Mouse (Mus musculus): ENCODE results near the gene Slc25a41.
"Not testable (repeated sequence)": the region's sequence is repeated elsewhere in the genome, so short reads cannot be mapped to it uniquely, and the experiment has no call there.

Slc25a41 gene

DNA sequence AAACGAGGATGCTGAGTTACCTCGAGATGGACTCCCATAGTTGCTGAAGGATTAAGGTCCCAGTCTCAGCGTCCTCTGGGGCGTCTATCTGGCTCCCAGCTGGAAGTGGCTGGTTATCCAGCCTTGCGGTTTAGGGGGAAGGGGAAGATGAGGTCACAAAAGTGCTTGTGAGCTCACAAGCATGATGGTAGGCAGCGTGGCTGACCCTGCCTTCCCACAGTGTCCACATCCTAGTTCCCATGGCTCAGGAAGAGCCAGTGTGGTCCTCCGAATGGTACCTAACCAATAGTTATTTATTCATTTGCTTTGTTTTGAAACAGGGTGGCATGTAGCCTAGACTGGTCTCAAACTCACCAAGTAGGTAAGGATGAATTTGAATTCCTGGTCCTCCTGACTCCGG, at the start of gene Slc25a41:
Gene Slc25a41, minus strand, starts transcription at position 101 of the 400 bp plus-strand sequence.
- DNase-seq, result no peak

DNA sequence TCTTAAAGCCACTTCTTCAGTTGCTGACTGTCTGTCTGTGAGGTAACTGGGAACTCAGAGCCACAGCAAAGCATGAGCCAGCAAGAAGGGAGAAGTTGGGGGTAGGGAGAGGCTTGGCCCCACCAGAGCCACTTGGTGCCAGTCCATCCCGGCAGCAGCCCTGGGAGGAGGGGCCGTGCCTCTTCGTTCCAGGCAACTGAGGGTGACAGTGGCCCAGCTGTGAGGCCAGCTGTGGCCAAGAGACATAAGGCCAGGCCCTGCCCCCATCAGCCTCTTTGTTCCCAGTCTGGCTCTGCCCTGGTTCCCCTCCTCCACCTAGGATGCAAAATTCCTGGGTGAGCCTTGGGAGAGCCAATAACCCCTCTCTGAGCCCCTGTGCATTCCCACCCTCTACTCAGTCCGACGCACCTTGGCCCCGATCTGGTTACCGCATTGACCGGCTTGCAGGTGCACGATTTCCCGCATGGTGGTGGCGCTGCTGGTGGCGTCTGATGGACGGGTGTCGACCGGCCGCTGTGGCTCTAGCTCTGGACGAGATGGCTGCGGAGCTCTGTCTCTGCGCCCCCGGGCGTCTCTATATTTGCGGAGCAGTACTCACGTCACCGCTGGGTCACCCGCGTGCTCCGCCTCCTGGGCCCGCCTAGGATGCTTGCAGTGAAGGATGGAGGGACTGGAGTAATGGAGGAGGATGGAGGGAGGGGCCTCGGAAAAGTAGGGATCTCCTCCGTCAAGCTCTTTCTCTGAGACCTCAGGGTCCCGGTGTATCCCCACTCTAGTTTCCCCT, 45.8 kb upstream of the Slc25a41 start, which contains the start of gene Tubb4a:
Gene Tubb4a, minus strand, starts transcription at position 734 of the 784 bp plus-strand sequence.
- DNase-seq, result peak; percentile 92 to 94

DNA sequence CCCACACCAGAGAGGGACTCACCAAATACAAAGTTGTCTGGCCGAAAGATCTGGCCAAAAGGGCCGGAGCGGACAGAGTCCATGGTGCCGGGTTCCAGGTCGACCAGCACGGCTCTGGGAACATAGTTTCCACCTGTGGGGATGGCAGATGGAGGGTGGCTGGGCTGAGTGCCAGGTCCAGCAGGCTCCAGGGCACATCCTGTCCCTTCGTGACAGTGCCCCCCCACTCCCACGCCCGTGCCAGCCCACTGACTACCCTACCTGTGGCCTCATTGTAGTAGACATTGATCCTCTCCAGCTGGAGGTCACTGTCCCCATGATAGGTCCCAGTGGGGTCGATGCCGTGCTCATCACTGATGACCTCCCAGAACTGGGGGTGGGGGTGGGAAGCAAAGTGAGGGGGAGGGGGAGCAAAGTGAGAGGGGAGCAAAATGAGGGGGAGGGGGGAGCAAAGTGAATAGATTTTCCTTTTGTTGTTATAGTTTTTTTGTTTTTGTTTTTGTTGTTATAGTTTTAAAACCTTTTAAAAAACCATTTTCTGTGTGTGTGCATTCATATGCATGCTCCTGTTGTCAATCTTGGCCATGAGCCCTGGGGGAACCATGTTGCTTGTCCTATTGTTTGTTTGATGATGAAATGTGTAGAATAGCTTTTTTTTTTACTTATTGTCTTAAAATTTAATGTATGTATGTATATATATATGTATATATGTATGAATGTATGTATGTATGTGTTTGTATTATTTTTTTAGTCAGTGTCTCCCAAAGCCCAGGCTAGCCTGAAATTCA, 44.7 kb upstream of the Slc25a41 start:
- DNase-seq, result peak; percentile 96 to 97

DNA sequence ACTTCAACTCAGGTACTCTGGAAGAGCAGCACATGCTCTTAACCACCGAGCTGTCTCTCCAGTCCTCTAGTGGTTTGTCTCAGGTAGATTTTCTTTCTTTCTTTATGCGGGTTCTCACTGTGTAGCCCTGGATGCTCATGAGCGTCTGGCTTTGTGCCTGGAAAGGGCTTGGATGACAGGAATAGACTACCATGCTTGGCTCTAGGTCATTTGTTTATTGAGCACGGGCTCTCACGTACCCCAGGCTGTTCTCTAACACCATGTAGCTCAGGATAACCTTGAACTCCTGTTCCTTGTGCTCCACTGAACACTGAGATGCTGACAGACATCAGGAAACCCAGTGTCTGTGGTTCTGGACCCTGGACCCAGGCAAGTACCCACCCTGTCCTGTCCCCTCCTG, 41.0 kb upstream of the Slc25a41 start:
- DNase-seq, result peak; percentile 72 to 73

DNA sequence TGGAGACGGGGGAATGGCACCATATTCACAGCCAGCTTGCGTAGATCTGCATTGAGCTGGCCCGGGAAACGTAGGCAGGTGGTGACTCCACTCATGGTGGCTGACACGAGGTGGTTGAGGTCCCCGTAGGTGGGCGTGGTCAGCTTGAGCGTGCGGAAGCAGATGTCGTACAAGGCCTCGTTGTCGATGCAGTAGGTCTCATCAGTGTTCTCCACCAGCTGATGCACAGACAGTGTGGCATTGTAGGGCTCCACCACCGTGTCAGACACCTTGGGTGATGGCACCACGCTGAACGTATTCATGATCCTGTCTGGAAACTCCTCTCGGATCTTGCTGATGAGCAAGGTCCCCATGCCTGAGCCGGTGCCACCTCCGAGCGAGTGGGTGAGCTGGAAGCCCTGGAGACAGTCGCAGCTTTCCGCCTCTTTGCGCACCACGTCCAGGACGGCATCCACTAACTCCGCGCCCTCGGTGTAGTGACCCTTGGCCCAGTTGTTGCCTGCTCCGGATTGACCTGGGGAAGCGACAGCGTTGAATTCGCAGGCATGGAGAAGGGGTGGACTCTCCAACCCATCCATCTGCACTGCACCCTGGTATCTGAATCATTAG, 39.9 kb upstream of the Slc25a41 start:
- DNase-seq, result no peak

DNA sequence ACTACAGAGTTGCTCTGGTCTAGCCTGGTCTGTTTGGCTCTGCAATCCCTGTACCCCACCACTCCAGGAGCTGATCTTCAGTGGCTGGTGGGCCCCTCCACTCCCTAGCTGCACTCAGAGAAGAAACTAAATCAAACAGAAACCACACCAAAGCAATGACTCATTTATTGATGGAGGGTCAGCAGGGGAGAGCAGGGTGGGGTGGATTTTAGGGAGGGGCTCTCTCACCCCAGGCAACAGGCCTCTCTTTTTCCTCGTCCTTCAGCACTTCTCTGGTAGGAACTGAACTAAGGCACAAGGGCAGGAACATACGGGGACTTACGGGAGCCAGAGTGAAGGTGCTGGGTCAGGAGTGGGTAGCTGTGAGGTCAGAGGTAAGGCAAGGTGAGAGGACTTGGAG, 38.5 kb upstream of the Slc25a41 start:
- DNase-seq, result no peak

DNA sequence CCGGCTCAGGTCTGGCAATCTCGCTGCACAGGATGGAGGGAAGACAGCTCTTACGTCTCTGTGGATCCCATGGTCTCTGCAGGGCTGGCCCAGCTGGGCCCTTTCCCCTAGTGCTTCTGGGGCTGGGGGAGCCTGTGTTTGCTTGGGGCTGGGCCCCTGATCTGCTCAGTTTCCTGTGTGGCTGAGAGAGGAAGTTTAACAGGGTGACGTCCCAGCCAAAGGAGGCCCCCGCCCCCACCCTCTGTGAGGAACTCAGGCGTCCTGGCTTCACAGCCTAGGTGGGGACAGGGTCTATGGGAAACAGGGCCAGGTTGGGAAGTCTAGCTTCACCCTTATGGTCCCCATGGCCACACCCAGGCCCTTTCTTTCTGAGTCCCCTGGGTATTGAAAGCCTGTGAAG, 36.9 kb upstream of the Slc25a41 start, which contains the start of gene Dennd1c:
Gene Dennd1c, minus strand, starts transcription at position 179 of the 400 bp plus-strand sequence.
- DNase-seq, result no peak

DNA sequence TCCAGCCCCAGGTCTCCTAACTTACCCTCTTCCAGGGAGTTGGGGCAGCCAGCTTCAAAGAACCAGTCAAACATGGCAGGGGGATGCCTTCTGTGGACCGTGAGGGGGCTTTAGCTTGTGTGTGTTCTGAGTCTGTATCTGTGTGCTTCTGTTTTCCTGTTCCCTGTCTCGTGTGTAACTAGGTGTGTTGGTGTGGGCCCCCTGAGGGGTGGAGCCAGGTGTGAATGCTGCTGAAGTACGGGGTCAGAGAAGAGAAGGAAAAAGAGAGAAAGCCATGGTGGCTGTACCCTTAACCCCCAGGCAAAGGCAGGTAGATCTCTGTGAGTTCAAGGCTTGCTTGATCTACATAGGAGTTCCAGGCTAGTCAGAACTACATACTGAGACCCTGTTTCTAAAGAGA, 35.5 kb upstream of the Slc25a41 start:
- no peak for DNase-seq

DNA sequence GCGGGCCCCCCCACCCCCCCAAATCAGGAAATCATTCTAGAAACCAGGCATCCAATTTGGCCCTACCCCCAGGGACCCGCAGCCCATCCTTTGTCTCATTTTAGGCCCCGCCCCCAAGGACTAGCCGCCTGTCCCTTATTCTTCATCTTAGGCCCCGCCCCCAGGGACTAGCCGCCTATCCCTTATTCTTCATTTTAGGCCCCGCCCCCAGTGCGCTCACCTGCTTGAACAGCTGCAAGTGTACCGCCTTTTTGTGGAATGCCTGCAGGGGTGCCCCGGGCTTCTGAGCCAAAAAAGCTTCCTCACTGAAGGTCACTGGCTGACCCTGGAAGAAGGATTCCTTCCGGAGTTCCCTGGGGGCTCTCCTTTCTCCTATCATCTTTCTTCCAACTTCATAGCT, 29.2 kb upstream of the Slc25a41 start:
- no peak for DNase-seq

DNA sequence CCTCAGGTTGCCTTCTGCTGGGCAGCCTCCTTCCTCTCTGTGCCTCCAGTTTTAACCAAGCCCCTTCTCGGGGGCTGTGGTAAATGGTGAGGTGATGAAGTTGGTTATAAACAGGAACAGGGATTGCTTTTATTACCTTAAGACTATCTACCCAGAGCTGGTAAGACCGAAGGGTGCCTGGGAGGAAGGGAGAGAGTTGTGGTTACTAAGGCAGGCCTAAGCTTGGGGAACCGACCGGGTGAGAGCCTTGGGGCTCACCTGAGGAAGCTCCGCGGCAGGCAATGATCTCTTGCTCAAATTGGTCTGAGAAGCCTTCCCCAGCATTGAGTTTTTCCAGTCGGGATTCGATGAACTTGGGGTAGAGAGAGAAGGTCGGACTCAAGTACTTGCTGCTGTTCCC, 28.8 kb upstream of the Slc25a41 start:
- no peak for DNase-seq

DNA sequence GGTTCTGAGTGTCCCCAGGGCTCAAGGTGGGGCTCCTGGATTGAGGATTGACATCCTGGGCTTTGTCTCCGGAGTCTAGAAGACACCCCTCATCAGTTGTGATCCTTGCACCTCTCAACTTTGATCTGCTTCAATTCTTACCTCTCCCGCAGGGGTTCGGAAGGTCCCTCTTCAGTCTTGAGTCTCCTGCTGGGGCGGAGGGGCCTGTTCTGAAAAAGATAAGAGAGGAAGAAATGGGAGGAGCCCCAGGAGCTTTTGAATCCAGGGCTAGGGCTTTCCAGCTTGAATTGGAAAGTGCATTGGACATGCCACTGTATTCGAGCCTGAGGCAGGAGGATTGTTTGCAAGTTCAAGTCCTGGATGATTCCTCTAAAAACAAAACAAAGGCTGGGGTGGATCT, 25.5 kb upstream of the Slc25a41 start:
- DNase-seq, result no peak

DNA sequence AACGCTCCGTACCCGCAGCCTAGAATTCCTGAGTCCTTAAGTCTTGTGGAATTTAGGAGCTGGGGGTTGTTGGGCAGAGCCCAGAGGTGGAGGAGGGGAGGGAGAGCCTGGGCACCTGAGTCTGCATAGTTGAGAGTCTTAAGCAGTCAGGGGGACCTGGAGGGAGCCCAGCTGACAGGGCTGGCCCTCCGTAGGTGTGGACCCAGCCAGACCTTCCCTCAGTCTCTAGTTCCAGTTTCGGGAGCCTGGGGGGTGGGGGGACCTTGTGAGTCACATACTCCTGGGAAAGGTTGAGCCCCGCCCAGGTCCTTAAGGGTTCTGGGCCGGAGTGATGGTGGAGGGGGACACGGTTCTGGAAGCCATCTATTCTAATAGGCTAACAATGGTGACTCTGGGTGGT, 21.6 kb upstream of the Slc25a41 start:
- DNase-seq, result no peak

DNA sequence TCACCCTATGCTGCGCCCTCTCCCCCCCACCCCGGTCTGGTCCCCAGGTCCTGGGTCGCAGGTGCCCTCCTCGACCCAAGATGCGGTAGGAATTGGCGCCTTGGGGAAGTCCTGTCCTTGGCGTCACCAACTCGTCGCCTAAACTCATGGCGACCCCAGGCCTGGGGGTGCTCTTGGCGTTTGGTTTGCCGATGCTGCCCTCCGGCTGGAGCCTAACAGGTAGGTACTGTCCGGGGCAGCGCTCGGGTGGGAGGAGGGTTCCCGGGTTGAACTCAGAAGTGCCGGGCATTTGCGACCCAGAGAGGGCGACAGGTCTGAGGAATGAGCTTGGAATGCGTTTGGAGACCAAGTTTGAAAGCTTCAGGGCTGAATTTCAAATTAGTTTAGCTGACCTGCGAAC, 21.1 kb upstream of the Slc25a41 start:
- no peak for DNase-seq

DNA sequence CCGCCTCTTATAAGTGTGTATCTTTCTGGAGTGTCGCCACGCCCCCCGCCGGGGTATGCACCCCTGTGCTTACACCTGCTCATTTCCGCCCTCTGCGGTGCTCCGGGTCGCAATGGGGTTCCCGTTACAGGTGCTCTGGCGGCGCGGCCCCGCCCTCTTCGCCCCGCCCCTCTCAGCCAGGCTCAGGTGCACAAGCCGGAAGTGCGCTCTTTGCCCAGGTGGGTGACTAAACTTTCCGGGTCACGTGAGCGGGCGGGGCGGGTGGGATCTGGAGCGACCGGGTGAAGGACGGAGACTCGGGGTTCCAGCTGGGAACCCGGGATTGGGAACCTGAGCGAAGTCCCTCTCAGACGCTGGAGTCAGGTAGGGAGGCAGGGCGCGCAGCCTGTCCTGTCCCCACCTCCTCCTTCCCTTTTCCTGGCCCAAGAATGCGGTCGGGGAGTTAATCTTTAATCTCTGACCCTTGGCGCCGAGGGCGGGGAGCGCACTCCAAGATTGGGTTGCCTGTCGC, 20.6 kb upstream of the Slc25a41 start:
- DNase-seq, result peak; percentile 63 to 67

DNA sequence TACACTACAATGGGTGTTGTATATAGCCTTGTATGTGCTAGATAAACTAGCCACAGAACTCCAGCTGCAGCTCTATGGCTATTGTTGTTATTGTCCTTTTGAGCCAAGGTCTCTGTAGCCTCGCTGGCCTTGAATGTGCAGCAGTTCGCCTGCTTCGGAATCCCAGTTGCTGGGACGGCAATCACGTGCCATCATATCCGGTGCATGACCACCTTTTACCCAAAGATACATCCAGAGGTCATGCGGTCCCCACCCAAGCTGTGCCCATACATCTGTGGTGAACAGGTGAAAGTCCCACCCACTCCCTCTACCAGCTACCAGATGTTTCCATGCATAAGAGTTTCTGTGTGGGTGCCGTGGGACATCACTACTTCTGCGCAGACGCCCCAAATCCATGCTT, 19.6 kb upstream of the Slc25a41 start:
- DNase-seq, result no peak

DNA sequence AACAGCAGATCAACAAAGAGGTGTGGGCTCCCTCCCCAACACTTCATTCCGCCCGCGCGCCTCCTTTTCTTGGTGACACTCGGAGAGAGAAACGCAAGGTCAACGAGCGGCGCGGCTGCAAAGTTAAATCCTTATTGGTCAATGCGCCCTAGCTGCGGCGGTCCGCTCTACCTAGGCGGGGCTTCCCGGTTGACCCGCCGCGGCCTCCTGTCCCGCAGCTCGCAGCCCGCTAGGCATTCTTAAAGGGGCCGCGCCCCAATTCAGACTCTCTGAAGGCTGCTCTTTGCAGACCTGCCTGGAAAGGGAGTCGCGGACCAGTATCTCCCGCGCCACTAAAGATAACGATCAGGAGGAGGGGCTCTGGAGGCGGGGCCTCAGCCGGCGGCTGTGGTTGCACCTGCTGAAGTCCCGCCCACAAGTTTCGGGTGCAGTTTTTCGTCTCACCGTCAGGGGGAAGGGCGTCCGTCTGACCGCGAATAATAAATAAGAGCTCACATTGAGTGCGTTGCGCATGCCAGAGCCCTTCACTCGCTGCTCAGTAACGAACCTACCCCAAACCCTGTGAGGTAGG, 18.9 kb upstream of the Slc25a41 start:
- peak; percentile 97 for DNase-seq

DNA sequence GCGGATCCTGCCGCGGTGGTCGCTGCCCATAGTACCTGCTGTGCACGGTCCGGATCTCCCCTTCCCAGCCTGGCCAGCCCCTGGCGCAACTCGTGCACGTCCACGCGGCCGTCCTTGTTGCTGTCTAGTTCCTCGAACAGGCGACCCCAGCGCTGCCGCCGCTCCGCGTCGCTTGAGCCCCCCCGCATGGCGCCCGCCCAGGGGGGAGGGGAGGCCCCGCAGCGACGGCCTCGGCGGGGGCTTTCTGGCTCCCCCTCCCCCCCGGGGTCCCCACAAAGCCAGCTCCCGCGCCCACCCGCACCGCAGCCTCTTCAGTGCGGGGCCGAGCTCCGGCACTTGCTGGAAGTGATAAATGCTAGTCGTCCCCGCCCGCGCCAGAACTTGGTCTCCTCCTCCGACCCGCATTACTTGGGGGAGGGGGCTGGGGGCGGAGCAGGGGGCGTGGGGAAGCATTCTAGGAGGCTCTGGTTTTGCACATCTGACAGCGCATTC, 18.1 kb upstream of the Slc25a41 start, which contains the start of gene Slc25a23:
Gene Slc25a23, minus strand, starts transcription at position 378 of the 492 bp plus-strand sequence.
- DNase-seq, result peak; percentile 91 to 93

DNA sequence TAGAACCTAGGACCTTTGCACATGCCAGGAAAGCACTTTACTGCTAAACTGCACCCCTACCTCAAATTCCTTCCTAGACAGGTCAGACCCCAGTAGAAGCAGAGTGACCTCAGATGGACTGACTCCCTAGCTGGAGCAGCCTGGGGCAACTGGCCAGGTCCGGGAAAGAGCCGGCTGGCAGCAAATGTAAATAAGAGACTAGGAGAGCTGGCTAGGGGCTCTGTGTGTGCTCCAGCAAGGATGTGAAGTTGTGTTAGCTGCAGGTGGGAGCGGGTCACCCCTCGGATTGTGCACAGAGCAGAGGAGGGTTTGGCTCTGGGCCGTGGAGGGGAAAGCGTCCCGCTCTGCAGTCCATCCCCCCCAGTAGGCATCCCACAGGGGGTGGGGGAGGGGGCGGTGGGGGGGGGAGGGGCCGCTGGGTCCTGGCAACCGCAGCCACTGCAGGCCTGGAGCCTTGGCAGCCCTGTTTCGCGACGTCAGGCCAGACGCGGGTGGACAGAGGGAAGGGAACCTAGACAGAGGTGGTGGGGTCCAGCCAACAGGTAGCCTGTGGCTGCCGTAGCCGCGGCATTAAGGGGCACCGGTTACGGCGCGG, 17.5 kb upstream of the Slc25a41 start, which contains the start of gene Crb3:
Gene Crb3, plus strand, starts transcription at position 215 of the 595 bp plus-strand sequence.
- DNase-seq, result peak; percentile 71 to 75

DNA sequence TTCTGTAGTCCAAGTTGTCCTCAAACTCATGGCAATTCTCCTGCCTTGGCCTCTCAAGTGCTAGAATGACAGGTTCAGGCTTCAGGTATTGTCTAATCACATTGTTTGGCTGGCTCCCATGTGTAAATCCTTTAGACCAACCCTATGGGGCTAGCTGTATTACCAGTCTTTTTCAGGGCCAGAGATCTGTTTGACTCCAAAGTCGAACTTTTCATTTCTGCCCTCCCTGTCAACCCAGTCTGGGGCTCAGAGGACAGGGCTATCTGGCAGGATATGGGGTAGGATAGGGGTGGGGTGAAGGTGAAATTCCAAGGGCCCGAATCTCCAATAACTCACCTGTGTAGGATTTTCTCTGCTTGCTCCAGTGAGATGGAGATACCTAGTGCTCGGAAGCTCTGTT, 14.8 kb upstream of the Slc25a41 start:
- DNase-seq, result no peak

DNA sequence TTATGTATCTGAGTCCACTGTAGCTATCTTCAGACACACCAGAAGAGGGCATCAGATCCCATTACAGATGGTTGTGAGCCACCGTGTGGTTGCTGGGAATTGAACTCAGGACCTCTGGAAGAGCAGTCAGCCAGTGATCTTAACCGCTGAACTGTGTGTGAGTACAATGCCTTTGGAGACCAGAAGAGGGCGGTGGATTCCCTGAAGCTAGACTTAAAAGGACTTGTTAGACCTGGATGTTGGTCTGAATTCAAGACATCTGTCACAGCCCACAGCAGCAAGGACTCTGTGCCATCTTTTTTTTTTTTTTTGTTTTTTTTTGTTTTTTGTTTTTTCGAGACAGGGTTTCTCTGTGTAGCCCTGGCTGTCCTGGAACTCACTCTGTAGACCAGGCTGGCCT, 10.2 kb upstream of the Slc25a41 start:
- DNase-seq, result not testable (repeated sequence)

DNA sequence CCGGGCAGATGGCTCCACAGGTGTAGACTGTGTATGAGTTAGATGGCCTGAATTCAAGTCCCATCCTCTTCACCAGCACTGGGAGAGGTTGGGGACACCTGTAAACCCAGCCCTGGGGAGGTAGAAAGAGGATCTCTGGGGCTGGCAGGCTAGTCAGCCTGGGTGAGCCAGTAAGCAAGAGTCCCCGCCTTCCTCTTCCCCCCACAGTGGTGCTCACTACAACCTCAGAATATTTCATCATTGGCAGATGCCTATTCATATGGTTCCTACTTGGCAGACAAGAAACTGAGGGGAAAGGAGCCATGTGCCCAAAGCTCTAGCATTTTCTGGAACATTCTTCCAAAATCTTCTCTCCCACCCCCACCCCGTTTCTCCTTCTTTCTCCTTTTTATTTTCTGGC, 7.4 kb upstream of the Slc25a41 start:
- no peak for DNase-seq

DNA sequence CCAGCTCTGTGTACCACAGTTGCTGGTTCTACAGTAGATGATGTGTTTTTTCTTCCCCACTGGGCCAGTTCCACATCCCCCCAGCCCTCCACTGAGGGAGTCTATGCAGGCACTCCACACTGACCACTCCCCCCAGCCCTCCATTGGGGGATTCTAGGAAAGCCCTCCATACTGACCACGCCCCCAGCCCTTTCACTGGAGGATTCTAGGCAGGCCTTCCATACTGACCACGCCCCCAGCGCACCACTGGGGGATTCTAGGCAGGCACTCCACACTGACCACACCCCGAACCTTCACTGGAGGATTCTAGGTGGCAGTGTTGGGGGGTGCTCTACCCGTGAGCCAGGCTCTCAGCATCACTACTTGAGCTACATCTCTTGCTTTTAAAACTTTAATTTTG, 6.0 kb upstream of the Slc25a41 start:
- DNase-seq, result peak in 1 of 2 experiments; percentile 47
